Mouse (Mus musculus) naive thymus-derived CD4-positive, alpha-beta T cell, adult 2 months (primary cell): ENCODE results near the gene Prpf8.

Source experiments
- DNase-seq: peaks from one replicate; pipeline ENCODE4 v3.0.0-alpha.2; 2011; ENCODE audit warnings: low read depth

The Prpf8 gene

DNA sequence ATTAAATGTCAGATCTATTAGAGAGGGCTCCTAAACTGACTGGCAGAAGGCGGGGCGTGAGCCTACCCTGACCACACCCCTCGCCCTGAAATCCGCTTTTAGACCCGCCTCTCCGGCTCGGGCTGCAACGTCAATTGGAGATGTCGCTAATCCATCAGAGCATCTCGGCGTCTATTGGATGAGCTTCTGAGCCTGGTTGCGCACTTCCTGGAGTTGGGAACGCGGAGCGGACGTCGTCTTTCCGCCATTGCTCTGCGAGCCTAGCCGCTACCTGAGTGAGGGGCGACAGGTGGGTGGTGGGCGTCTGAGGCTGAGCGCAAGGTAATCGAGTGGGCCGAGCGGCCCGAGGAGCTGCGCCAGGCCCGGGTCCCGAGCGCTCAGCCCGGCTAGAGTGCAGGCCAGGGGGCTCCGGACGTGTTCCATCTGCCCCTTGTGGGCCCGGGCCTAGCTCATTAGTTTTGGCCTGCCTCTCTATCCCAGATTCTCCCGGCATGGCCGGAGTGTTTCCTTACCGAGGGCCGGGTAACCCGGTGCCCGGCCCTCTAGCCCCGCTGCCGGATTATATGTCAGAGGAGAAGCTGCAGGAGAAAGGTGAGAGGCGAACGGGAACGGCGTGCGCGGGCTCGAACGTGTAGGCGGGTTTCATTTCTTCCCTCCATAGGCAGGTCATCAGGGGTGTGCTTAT, at the start of gene Prpf8:
Prpf8 (plus strand) TSS at position 216 of the 685 bp plus-strand sequence.
- DNase-seq: peak; percentile 98

- no peak for DNase-seq
Observed at GRCm38 (mm10) chr11:75438194-75438593, 48.4 kb upstream of the Prpf8 start.

DNA sequence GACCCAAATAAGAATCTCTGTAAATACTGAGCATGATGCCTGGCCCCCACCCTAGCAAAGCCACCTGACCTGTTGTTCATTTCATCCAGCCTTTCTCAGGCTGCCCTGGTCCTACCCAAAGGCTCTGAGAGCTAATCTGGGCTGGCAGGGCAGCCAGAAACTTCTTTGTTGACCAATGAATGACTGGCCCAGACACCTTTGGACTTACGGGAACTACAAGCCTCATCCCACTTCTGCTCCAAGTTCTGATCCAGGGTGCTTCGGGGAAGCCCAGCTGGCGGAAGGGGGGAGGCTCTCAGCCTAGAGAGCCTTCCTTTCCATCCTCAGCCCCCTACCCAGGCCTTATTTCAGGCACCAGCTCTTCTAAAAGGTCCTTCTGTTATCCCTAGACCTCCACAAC, 47.8 kb upstream of the Prpf8 start:
- DNase-seq: no peak

DNA sequence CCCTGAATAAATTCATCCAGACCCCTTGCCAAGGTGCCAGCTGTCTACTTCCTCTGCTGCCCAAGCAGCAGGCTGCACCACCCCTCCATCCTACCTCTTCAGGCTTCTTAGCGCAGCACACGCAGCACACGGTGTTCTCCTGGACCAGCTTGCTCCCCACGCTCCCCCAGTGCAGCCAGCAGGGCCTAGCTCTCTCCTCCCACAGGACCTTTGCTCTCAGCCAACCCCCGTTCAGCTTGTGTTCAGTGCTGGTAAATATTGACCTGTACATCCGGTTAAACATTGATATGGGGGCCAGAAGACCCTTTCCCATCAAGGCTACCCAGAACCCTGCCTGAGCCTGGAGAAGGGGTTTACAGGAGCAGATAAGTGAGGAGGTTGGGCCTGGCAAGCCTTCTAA, 47.3 kb upstream of the Prpf8 start, which contains the start of gene Serpinf2:
Serpinf2 (minus strand) TSS at position 229 of the 400 bp plus-strand sequence.
- DNase-seq: no peak

DNA sequence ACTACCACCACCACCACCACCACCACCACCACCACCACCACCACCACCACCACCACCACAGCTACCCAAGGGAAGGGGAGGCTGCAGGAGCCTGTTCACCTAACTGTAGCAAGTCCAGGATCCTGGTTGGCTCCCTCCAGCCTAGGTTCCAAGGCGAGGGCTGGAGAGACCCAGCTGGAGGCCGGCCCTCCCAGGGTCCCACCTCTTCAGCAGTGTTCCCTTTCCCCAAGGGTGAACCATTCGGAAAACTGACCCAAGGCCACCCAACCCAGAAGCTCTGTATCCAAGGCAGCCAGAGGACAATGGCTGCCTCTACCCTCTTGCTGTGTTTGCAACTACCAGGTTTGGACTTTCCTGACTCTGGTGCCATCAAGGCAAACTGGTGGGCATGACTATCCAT, 46.7 kb upstream of the Prpf8 start:
- DNase-seq: no peak

- no peak for DNase-seq
Observed at GRCm38 (mm10) chr11:75441034-75441433, 45.6 kb upstream of the Prpf8 start.

DNA sequence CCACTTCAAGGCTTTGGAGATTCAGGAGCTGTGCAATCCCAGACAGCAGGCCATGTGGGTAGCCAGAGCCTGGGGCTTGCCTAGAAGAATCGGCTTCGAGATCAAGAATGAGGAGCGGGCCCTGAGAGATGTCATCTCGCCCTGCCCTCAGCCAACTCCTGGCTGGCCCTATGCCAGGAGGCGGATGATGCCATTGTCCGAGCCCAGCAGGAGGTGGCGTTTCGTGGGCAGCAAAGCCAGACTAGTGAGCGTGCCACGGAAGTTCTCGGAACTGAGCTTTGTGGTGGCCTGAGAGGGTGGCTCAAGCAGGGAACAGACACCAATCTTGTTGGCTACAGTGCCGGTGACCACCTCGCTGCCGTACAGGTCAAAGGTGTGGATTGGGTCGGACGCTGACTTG, 45.0 kb upstream of the Prpf8 start:
- no peak for DNase-seq

DNA sequence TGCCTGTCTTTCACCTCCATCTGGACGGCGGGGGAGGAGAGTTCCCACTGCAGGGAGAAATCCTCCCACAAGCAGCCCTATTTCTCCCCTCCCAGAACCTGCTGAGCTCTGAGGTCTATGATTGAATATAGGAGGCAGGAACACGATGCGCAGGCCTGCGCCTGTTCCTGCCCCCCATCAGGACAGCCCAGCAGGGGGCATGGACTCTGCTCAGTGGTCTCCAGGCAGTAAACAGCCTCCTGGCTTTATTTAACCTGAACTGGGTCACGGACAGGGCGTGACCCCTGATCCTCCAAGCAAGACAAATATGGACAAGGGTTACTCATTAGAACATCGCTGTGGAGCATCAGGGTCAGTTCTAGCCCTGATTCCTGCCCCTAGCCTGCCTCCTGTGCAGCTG, 42.9 kb upstream of the Prpf8 start:
- no peak for DNase-seq

GRCm38 (mm10) chr11:75448575-75448974, 38.0 kb upstream of the Prpf8 start:
- DNase-seq: no peak

DNA sequence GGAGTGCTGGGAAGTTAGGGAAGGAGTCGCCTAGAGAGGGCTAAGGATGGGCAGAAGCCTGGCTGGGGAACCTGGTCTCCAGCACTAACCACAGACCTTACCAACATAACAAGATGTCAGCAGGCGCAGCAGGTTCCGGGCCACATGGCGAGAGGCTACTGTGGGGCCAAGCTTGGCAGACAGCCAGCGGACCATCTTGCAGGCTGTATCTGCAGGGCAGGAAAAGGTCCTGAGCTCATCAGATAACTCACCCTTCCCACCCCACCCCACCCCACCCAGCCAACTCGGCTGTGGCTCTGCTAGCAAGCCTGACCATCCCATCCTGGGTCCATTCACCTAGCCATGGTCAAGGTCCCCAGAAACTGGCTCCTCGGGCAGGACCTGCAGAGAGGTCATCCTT, 36.9 kb upstream of the Prpf8 start:
- DNase-seq: no peak

DNA sequence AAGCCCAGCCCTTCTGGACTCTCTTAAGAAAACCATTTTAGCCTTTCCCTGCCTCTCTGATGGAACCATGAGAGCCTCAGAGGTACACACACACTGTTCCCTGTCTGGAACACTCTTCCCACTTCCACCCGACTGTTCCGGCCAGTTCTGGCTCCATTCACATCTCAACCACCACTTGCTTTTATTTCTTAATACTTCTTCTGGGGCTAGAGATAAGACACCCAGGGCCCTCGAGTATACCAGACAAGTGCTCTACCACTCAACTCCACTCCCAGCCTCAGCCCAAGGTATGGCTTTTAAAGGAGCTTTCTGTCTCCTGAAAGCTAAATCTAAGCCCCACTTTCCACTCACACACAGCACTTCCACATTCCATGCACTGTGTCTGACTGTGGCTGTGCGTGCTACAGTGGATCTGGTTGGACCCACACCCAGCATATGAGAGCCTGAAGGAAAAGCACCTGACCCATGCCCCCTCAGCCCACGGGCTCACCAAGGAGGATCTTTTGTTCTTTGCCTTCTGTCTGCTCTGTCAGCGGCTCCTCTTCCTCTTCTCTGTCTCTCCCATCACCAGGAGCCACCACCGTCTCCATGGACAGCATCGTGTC, 36.2 kb upstream of the Prpf8 start:
- no peak for DNase-seq

DNA sequence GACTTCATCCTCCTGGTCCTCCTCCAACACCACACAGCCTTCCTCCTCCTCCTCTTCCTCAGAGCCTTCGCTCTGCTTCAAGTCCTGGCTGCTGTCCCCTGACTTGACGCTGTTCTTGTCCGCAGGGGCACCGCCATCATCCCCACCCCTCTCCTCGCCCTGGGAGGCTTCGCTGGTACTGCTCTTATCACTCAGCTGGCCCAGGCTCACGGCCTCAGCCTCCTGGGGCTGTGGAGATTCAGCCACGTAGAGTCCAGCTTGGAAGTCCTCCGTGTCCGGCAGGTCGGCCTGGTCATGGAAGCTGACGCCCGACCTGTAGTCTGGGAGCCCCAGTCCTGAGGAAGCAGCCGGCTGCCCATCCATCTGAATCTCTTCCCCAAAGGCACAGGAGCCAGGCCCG, 35.7 kb upstream of the Prpf8 start:
- DNase-seq: no peak

DNA sequence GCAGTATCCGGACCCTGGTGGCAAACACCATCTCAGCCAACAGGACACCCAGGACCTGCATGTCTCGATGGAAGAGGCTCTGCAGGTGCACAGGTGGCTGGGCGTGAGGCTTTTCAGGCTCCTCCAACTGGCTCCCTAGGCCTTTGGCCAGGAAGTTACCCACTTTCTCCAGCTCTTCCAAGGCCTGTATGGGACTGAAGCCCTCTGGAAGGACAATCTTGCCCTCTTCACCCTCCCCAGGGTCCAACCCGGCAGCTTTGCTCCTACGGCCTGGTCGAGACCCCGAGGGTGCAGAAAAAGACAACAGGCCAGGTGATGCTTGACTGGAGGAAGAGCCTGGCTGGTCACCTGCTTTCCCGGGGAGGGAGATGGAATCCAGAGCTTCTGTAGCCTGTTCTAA, 34.5 kb upstream of the Prpf8 start:
- no peak for DNase-seq

- DNase-seq: no peak
Observed at GRCm38 (mm10) chr11:75452812-75453557, 33.6 kb upstream of the Prpf8 start.

GRCm38 (mm10) chr11:75453991-75454930, 32.4 kb upstream of the Prpf8 start, which contains the start of gene Wdr81:
Gene Wdr81 (minus strand): TSS chr11:75454717.
- DNase-seq: peak; percentile 88

DNA sequence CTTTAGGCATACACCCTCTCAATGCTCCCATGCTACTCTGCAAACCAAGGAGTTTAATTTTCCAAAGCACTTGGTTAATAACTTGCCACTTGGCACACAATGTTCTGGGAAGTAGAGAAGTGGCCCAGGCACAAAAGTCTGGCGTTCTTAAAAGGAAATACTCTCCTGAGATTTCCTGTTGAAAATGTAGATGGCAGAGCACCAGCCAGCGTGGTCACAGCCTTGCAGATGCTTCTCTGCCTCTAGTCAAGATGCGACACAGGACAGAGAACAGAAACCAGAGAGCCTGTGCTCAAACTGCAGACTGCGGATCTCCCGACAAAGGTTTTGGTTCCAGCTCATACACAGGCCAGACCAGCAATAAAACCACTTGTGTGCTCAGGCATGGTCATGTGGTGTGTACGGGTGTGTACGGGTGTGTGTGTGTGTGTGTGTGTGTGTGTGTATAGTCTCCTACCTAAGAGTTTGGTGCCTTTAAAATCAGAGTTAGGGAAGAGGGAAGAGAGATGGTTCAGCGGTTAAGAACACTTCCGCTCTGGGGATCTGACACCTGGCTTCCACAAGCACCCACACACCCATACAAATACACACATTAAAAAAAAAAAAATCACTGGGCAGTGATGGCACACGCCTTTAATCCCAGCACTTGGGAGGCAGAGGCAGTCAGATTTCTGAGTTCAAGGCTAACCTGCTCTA, 31.4 kb upstream of the Prpf8 start:
- peak; percentile 60 for DNase-seq

DNA sequence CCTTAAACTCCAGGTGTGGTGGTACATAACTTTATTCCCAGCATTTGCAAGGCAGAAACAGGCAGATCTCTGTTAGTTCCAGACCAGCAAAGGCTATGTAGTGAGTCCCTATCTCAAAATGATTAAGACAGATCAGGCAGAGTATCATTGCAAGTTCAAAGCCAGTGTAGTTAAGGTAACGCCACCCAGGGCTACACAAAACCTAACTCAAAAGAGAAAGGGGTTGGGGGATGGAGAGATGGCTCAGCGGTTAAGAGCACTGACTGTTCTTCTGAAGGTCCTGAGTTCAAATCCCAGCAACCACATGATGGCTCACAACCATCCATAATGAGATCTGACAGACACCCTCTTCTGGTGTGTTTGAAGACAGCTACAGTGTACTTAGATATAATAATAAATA, 30.6 kb upstream of the Prpf8 start:
- peak; percentile 27 for DNase-seq

- no peak for DNase-seq
Observed at GRCm38 (mm10) chr11:75456440-75456871, 30.2 kb upstream of the Prpf8 start.

DNA sequence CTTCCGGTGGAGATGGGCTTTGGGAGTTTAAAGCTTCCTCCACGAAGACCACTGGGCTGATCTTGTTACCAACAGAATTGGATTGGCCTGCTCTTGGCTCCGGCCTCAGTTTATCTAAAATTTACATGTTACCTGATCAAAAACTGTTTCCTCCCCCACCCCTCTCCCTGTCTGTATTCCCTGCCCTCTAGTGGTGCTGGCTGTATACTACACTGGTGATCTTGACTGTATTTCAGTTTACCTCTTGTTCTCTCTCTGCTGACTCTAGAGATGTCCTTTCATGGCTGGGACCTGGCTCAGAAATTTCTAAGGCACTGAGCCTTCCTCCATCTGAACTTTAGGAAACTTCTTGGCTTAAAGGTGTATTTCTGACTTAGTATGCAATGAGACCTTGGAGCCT, 28.4 kb upstream of the Prpf8 start:
- DNase-seq: peak; percentile 80

DNA sequence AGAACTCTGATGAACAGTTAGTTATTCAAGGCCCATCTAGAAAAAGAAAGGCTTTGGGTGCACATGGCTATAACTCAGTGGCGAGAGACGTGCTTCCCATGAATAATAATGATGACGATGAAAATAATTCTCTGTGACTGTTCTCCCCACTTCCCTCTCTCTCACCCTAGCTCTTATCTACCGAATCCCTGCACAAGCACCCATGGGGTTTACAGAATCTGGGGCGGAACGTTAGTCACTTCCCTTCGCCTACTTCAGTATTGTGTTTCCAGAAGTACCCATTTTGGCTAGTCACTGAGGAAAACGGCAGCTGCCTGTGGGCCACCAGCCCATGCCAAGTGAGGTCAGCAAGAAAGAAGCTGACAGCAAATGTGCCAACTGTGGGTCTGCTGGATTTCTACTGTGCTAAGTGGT, 28.0 kb upstream of the Prpf8 start:
- DNase-seq: peak; percentile 27

- DNase-seq: peak; percentile 27
Observed at GRCm38 (mm10) chr11:75459141-75459711, 27.4 kb upstream of the Prpf8 start.
